Mouse (Mus musculus) megakaryocyte, embryonic 14.5 days (primary cell): ENCODE measurements around the gene Hc.

Experiments
- FLI1 ChIP-seq: IDR thresholded peaks from 2 replicates; pipeline ENCODE4 v1.6.1; 2012; ENCODE audit warnings: low read length, inconsistent platforms, mixed read lengths
- GATA1 ChIP-seq: IDR thresholded peaks from 3 replicates; pipeline ENCODE4 v1.6.1; 2012; ENCODE audit warnings: mixed read lengths, low read length, inconsistent platforms, borderline replicate concordance

DNA sequence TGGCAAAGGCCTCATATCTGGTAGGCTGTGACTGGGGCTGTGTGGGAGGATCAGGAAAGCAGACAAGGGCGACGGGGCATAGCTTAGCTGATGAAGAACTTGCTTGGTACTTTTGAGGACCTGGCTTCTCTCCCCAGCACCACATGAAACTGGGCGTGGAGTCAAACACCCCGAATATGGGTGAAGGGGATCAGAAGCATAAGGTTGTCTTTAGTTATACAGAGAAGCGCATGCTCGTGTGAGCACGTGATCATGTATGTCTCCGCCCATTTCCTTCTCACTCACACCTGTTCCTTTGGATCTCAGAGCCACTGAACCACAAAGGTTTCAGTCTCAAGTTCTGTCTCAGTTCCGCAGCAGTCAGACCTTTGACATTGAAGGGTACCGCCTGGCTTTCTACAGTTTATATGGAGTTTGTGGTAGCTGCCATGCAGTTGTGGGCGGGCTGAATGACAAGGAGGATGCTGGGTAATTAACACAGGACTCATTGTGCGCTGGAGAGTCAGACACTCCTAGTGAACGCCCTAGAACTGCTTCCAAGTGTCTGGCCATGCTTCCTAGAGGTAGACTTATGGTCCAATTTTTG is 97.8 kb downstream of the Hc start:
- TF ChIP-seq GATA1: no peak
- TF ChIP-seq FLI1: no peak
